Mouse (Mus musculus): ENCODE results near the gene Rhox10. TPM values are rescaled to one million over a fixed set of nuclear protein-coding genes. Genes with fewer than 3 reads are reported as not detected.
"Not testable (repeated sequence)": the region's sequence is repeated elsewhere in the genome, so short reads cannot be mapped to it uniquely, and the experiment has no call there.

Rhox10 gene
- polyA plus RNA-seq (2016; fragmentation: Nextera tagmentation; extraction: Ambion mirVana): not detected in 2 replicates

DNA sequence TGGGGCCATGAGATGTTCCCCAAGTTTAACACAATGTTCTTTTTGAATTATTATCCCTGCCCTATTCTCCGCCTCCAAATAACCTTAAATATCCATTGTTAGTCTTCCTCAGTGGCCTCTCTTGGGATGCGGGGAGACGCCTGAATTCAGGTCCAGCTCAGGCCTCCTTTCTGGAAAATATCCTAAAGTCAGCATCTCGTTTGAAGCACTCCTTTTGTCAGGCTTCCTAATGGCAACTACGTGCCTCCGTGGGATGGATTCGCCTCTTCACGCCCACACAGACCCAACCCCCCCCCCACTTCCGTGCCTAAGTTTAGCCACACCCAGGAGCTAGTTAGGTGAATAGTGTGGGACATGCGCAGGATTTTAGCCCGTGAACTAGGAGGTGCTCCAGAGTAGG, at the start of gene Rhox10:
TSS of gene Rhox10 (plus strand) at position 301 of the 400 bp plus-strand sequence.
- H3K4me2 ChIP-seq: no peak within 1 kb of the TSS
- no peak within 1 kb of the TSS for H3K9ac ChIP-seq
- no peak within 1 kb of the TSS for H3K27ac ChIP-seq
- ATAC-seq (ENCODE audit: low FRiP score): no peak
- no peaks in the 10 kb centered on the region for H3K4me1 ChIP-seq
- H3K4me3 ChIP-seq (replicated peaks): no peak within 1 kb of the TSS
- H3K36me3 ChIP-seq (replicated peaks): no peaks in the 10 kb centered on the region
- H3K27me3 ChIP-seq: no peaks in the 10 kb centered on the region
- WGBS: 87% methylated on average over 11 of the region's 11 CpGs
- no peaks in the 10 kb centered on the region for H3K9me3 ChIP-seq

DNA sequence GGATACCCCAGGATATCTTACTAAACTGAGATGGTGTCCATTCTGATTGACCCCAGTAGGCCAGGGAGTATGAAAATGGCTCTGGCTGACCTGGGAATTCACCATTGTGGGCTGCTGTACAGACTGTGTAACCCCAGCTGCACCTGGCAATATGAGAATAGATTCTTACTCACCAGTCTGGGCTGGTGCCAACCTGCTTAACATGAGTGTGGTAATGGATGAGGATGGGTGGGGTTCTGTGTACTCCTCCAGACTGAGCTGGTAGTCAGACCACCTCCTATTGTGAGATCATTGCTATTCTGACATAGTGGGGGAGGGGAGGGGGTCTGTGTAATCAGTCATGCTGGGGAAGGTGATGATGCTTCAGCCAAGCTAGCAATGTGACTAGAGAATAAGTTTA, 47.7 kb upstream of the Rhox10 start, which contains the start of gene Btg1-ps1:
TSS of gene Btg1-ps1 (minus strand) at position 219 of the 400 bp plus-strand sequence.
- H3K27ac ChIP-seq; H3K36me3 ChIP-seq (replicated peaks); H3K4me2 ChIP-seq; H3K4me3 ChIP-seq (replicated peaks); H3K9ac ChIP-seq; H3K27me3 ChIP-seq; ATAC-seq (ENCODE audit: low FRiP score); H3K9me3 ChIP-seq; H3K4me1 ChIP-seq: not testable (repeated sequence)

- WGBS: 54% methylated on average over 2 of the region's 2 CpGs
- Histone ChIP-seq H3K4me2 (no peak overlapping the region), H3K27me3 (no peaks in the 10 kb centered on the region), H3K9me3 (no peaks in the 10 kb centered on the region), H3K4me1 (no peaks in the 10 kb centered on the region), H3K4me3 (replicated peaks) (no peak overlapping the region), H3K27ac (no peak overlapping the region), H3K36me3 (replicated peaks) (no peaks in the 10 kb centered on the region), H3K9ac (no peak overlapping the region)
- no peak for ATAC-seq (ENCODE audit: low FRiP score)
Measured at GRCm38 (mm10) chrX:38033841-38034240, 32.4 kb upstream of the Rhox10 start.

DNA sequence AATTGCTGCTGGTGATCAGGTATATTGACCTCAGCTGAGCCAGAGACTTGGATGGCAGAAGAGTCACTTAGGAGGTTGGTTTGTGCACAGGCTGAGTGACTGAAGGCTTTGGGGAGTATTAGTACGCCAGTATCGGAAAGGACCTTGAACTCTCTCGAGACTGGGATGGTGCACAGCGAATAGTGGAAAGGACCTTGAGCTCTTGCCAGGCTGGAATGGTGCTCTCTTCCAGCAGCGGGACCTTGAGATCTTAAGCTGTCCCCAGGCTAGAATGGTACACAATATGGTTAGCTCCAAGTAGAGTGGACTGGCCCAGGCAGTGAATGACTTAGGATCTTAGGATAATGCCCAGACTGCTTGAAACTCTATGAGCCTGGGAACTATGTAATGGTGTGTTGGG, 26.6 kb upstream of the Rhox10 start:
- Histone ChIP-seq H3K27ac (no peak overlapping the region), H3K36me3 (replicated peaks) (no peaks in the 10 kb centered on the region), H3K4me1 (no peaks in the 10 kb centered on the region), H3K9me3 (no peaks in the 10 kb centered on the region), H3K27me3 (no peaks in the 10 kb centered on the region), H3K4me2 (no peak overlapping the region), H3K4me3 (replicated peaks) (no peak overlapping the region), H3K9ac (no peak overlapping the region)
- WGBS: 92% methylated on average over 5 of the region's 5 CpGs
- no peak for ATAC-seq (ENCODE audit: low FRiP score)

DNA sequence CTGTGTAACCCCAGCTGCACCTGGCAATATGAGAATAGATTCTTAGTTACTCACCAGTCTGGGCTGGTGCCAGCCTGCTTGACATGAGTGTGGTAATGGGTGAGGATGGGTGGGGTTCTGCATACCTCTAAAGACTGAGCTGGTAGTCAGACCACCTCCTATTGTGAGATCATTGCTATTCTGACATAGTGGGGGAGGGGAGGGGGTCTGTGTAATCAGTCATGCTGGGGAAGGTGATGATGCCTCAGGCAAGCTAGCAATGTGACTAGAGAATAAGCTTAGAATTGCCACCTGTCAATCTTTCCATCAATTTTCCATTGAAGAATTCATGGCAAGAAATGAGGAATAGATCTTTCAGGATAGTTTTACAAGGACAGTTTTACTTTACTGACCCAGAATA, 23.3 kb upstream of the Rhox10 start, which contains the start of gene Btg1-ps2:
TSS of gene Btg1-ps2 (minus strand) at position 101 of the 400 bp plus-strand sequence.
- ATAC-seq (ENCODE audit: low FRiP score); H3K27ac ChIP-seq; H3K36me3 ChIP-seq (replicated peaks); H3K27me3 ChIP-seq; H3K9me3 ChIP-seq; H3K4me1 ChIP-seq; H3K4me2 ChIP-seq; H3K4me3 ChIP-seq (replicated peaks); H3K9ac ChIP-seq: not testable (repeated sequence)

GRCm38 (mm10) chrX:38061544-38061943, 4.7 kb upstream of the Rhox10 start:
- Histone ChIP-seq H3K4me2 (no peak overlapping the region), H3K36me3 (replicated peaks) (no peaks in the 10 kb centered on the region), H3K27ac (no peak overlapping the region), H3K27me3 (no peaks in the 10 kb centered on the region), H3K4me1 (no peaks in the 10 kb centered on the region), H3K4me3 (replicated peaks) (no peak overlapping the region), H3K9ac (no peak overlapping the region), H3K9me3 (no peaks in the 10 kb centered on the region)
- no peak for ATAC-seq (ENCODE audit: low FRiP score)
- WGBS: 0% methylated on average over 1 of the region's 1 CpGs

DNA sequence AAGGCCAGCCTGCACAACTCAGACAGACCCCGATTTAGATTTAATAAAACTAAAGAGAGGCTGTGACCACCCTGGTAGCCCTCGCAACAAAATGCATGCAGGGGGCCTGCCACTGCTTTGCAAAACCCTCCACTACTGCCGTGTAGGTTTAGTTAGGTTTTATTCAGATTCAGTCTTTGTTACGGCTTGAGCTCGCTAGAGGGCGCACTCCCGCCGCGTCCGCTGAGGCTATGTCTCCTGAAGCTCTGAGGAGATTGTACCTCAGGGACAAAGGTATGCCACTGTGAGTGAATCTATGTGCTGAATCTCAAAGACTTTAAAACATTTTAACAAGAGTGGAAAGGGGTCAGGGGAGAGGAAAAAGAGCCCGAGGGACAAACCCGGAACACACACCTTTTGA, 18.0 kb downstream of the Rhox10 start:
- Histone ChIP-seq H3K4me2 (no peak overlapping the region), H3K4me1 (no peaks in the 10 kb centered on the region), H3K9me3 (no peaks in the 10 kb centered on the region), H3K27me3 (no peaks in the 10 kb centered on the region), H3K9ac (no peak overlapping the region), H3K27ac (no peak overlapping the region), H3K36me3 (replicated peaks) (no peaks in the 10 kb centered on the region), H3K4me3 (replicated peaks) (no peak overlapping the region)
- WGBS: 20% methylated on average over 12 of the region's 12 CpGs
- no peak for ATAC-seq (ENCODE audit: low FRiP score)

DNA sequence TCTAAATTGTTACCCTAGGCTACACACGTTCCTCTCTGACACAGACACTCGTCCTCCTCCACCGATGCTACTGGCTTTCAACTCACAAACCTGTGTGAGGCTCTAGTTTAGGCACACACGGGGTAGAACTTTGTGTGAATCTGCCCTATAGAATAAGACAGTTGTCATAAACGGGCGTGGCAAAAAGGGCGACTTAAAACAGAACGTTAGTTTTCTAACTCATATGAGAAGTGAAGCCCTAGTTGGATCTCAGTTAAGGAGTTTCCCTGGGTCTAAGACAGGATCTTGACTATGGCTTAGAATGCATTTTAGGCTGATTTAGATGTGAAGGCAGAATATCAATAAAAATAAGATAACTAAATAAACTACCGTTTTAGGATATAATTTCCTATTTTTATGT, 18.8 kb downstream of the Rhox10 start, which contains the start of gene Rhox11:
TSS of gene Rhox11 (minus strand) at position 101 of the 400 bp plus-strand sequence.
- 88% methylated on average over 9 of the region's 9 CpGs for WGBS
- Histone ChIP-seq H3K27me3 (no peaks in the 10 kb centered on the region), H3K27ac (no peak within 1 kb of the TSS), H3K4me2 (no peak within 1 kb of the TSS), H3K4me1 (no peaks in the 10 kb centered on the region), H3K9me3 (no peaks in the 10 kb centered on the region), H3K4me3 (replicated peaks) (no peak within 1 kb of the TSS), H3K36me3 (replicated peaks) (no peaks in the 10 kb centered on the region), H3K9ac (no peak within 1 kb of the TSS)
- no peak for ATAC-seq (ENCODE audit: low FRiP score)

- Histone ChIP-seq H3K4me2 (no peak within 1 kb of the TSS), H3K9me3 (no peaks in the 10 kb centered on the region), H3K27ac (no peak within 1 kb of the TSS), H3K4me3 (replicated peaks) (no peak within 1 kb of the TSS), H3K4me1 (no peaks in the 10 kb centered on the region), H3K36me3 (replicated peaks) (no peaks in the 10 kb centered on the region), H3K27me3 (no peaks in the 10 kb centered on the region), H3K9ac (no peak within 1 kb of the TSS)
- no peak for ATAC-seq (ENCODE audit: low FRiP score)
- WGBS: 73% methylated on average over 4 of the region's 4 CpGs
Measured at GRCm38 (mm10) chrX:38110807-38111206, 44.5 kb downstream of the Rhox10 start, which contains the start of gene Rhox12. Rhox12 (minus strand) TSS chrX:38110907.

- WGBS: 96% methylated on average over 20 of the region's 20 CpGs
- Histone ChIP-seq H3K4me3 (replicated peaks) (no peak within 1 kb of the TSS), H3K9ac (no peak within 1 kb of the TSS), H3K4me1 (no peaks in the 10 kb centered on the region), H3K4me2 (no peak within 1 kb of the TSS), H3K9me3 (peaks cover 6% of the 10 kb centered on the region; the same call in 1 of the 2 replicates), H3K36me3 (replicated peaks) (no peaks in the 10 kb centered on the region), H3K27ac (no peak within 1 kb of the TSS), H3K27me3 (no peaks in the 10 kb centered on the region)
- no peak for ATAC-seq (ENCODE audit: low FRiP score)
Measured at GRCm38 (mm10) chrX:38120982-38121381, 54.7 kb downstream of the Rhox10 start, which contains the start of gene Rhox13. Rhox13 (plus strand) TSS chrX:38121219.

Other genes with a start within 250 kb of the Rhox10 start
- gene Rhox6, start 239.6 kb upstream of the Rhox10 start, polyA plus RNA-seq (2016; fragmentation: Nextera tagmentation; extraction: Ambion mirVana): not detected in 2 replicates
- not detected in 2 replicates for gene Rhox7a, start 234.8 kb upstream of the Rhox10 start, polyA plus RNA-seq (2016; fragmentation: Nextera tagmentation; extraction: Ambion mirVana)
- gene Rhox8, start 187.5 kb upstream of the Rhox10 start, polyA plus RNA-seq (2016; fragmentation: Nextera tagmentation; extraction: Ambion mirVana): 0.15 TPM in 1 of 2 replicates, not detected in the other
- not detected in 2 replicates for gene Rhox7b, start 169.2 kb upstream of the Rhox10 start, polyA plus RNA-seq (2016; fragmentation: Nextera tagmentation; extraction: Ambion mirVana)
- not detected in 2 replicates for gene Rhox9, start 164.7 kb upstream of the Rhox10 start, polyA plus RNA-seq (2016; fragmentation: Nextera tagmentation; extraction: Ambion mirVana)
- not detected in 2 replicates for gene Btg1-ps1, start 47.7 kb upstream of the Rhox10 start, polyA plus RNA-seq (2016; fragmentation: Nextera tagmentation; extraction: Ambion mirVana)
- not detected in 2 replicates for gene Btg1-ps2, start 23.4 kb upstream of the Rhox10 start, polyA plus RNA-seq (2016; fragmentation: Nextera tagmentation; extraction: Ambion mirVana)
- gene Rhox11, start 18.7 kb downstream of the Rhox10 start, polyA plus RNA-seq (2016; fragmentation: Nextera tagmentation; extraction: Ambion mirVana): not detected in 2 replicates
- gene Rhox12, start 44.4 kb downstream of the Rhox10 start, polyA plus RNA-seq (2016; fragmentation: Nextera tagmentation; extraction: Ambion mirVana): not detected in 2 replicates
- gene Rhox13, start 54.7 kb downstream of the Rhox10 start, polyA plus RNA-seq (2016; fragmentation: Nextera tagmentation; extraction: Ambion mirVana): not detected in 2 replicates
- 5.2 and 6.3 TPM in 2 replicates for gene Zbtb33, start 123.3 kb downstream of the Rhox10 start, polyA plus RNA-seq (2016; fragmentation: Nextera tagmentation; extraction: Ambion mirVana)
- 15.2 and 18.0 TPM in 2 replicates for gene Tmem255a, start 186.0 kb downstream of the Rhox10 start, polyA plus RNA-seq (2016; fragmentation: Nextera tagmentation; extraction: Ambion mirVana)
- gene Atp1b4, start 249.7 kb downstream of the Rhox10 start, polyA plus RNA-seq (2016; fragmentation: Nextera tagmentation; extraction: Ambion mirVana): not detected in 2 replicates